Mouse (Mus musculus) left cerebral cortex, postnatal 25 days (tissue): ENCODE measurements at regions not wholly inside any gene's neighbourhood (a gene's known extent, or its start where the extent isn't known, plus 50 kb on each side); places are given as distances from the start of the nearest gene placed in this dataset.

ENCODE experiments used
- DNase-seq, 2 experiments: peaks; one replicate each; pipeline ENCODE4 v3.0.0; 2022; ENCODE audit warnings: low spot score in 2 of 2, mixed read lengths in 1 of 2
- intact Hi-C: fragments of 180-260 bp; cut with DNase I; formaldehyde crosslinking; loops from one replicate; pipeline ENCODE4 v1.15.1; 2025

DNA sequence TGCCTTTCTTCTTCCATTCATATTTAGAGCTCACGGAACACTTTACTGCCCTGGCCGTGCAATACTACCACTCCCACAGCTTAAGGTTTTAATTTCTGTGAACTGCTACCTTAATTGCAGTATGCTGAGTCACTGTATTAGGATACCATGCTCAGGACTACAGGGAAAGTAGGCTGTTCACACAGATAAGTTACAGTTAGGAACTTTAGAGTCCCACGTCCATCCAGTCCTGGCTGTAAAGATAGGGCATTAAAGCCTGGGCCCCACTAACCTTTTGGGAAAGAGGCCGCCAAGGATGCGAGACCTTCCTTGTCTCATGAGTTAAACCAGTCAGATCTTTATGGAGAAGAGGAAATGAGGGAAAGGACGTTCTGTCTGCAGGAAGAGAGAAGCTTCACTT, 574.6 kb downstream of the Stpg2 start:
- no peak for DNase-seq
- intact Hi-C loops = no loop called here

DNA sequence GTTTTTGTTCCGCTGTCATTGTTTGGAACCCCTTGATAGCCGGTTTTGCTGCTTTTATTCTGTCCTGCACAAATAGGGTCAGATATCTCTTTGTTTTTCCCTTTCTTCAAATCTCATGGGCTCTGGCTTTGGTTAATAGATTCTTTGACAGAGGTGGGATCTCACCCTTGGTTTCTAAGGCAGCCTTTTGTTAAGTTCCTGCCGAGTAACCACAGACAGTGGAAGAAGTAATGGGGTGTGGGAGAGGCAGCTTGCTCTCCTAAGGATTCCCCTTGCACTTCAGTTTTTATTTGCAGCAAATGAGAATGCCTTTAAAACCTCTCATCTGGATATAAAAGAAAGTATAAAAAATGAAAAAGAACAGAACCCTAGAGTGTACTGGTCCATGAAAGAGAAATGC, 577.9 kb downstream of the Stpg2 start:
- no peak for DNase-seq
- intact Hi-C loops = no loop called here

DNA sequence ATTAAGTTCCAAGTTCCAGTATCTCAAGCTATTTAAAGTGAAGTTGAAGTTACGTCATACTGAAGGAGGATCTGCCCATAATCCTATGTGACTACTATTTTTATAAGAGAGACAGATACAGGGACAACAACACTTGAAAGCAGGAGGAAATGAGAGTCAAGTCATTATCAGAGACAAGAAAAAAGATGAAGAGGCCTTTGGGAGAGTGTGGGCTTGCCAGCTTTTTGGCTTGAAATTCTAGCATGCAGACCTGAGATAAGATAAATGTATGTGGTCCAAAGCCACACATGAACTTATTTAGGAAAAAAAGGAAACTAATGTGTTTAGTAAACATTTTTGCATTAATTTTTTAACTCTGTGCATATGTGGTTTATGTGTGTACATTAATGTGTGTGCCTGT, 581.0 kb downstream of the Stpg2 start:
- no peak for DNase-seq
- intact Hi-C loops = no loop called here

DNA sequence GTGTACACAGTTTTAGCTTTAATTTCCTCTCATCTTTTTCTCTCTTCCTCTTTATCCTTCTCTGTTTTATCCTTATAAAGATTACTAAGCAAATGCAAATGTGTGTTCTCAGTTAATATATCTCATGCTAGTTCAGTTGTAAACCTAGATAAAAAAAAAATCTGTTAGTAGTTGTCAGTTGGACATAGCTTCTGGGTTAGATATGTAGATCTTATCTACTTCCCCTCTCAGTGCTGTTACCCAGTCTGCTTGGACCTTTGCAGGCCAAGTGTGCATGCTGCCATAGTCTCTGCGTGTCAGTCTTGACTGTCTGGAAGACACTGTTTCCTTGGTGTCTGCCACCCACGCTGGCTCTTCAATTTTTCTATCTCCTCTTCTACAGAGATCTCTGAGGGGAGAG, 583.4 kb downstream of the Stpg2 start:
- intact Hi-C loops = no loop called here
- DNase-seq = no peak

DNA sequence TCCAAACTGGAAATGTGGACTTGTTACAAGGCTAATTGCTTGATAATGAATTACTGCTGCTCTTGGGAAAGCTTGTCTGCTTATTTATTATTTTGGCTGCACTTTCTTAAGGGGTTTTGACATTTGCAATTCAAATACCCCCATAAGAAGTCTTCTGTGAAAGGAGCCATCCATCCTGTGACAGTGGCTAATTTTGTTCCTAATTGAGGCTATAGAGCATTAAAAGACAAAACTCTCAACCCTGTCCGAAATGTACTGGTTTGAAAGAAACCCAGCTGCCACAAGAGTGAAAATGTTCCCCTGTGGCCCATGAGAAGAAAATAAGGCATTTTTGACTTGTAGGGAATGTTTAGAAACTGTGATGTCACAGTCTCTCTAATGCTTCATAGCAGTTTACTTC, 591.2 kb downstream of the Stpg2 start:
- no peak for DNase-seq
- intact Hi-C loops = no loop called here

DNA sequence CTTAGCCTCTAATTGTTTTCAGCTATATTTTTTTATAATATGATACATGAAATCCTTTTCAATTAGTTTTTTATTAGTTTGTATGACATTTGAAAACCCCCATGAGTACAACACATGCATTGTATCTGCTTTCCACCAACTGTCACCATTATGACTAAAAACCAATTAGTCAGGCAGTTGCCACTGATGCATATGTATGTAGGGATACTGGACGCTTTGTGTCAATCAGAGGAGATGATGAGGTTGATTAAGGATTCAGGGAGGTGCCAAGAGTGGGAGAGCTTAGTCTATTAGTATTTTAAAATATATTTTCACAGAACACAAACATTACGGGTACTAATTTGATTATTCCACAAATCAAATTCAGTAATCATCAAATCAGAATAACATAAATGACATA, 593.6 kb downstream of the Stpg2 start:
- no peak for DNase-seq
- intact Hi-C loops = no loop called here

DNA sequence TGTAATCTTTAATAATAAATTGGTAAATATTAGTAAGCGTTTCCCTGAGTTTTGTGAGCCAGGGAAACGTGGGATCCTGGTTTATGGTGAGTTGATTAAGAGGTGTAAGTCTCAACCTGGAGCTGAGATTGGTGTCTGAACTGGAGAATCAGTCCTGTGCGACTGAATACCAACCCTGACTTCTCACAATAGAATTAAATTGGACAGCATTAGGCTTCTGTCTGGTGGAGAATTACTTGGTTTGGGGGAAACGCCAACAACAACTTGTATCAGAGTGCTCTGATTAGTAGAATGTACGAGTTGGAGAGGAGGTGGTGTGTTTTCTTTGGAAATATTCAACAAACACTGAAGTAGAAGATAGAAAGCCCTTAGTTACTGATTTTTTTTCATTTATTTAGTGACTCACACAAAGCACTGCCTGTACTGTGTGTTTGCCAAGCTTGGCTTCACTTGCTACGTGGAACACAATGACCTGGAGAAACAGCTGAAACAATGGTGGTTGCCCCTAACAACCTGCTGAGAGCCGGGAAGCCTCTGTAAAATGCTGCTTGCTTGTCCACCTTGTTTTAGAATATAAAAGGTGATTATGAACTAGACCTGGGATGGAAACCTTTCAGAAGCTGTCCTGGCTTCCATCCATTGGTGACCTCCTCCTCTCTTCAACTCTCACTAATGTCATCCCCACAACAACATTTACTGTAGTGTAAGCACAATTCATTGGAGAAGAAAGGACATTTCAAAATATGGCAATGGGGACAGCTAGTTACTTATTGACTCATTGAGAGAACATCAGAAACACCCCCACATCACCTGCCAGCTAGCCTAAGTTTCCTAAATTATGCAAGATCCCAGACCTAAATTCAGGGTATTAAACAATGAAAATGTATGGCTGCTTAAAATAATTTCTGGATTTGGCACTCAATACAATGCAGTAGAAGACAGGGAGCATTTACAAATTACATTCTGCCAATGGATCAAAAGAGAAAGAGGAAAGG, 597.5 kb downstream of the Stpg2 start:
- intact Hi-C loops = no loop called here
- DNase-seq = peak; percentile 13 to 26

DNA sequence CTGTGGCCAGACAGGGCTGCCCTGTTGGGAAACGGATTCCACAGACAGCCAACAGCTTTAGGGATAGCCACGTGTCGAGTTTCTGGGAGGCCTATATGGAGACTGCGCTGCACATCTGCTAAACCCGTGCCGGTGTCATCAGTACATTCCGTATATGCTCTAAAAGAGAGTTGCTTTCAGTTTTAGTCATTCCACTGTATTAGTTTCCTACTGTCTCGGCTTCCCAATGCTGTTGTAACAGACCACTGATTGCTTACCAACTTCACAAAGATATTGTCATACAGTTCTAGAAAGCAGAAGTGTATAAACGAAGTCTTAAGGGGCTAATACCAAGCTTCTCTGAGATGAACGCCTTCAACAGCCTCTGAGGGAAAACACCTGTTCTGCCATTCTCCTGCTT, 622.5 kb downstream of the Stpg2 start:
- DNase-seq = no peak

DNA sequence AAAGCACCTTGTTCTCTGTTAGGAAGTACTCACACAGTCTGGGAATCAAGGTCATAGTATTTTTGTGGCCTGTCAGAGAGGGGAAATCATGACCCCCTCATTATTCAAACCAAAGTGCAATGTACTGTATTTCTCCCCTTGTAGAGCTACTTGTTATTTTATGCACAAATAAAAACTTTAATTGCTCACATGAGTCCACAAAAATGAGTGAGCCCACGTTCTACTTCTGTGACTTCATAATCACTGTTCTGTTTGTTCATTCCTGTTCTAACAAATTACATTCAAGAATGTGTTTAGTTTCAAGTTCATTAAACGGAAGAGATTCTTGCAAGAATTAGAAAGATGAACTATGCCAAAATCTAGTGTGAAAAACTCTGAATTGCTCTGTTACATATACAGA, 623.1 kb downstream of the Stpg2 start:
- no peak for DNase-seq
- intact Hi-C loops = no loop called here

More for the DNA sequence above, 622.5 kb downstream of the Stpg2 start:
- intact Hi-C loops = no loop called here

DNA sequence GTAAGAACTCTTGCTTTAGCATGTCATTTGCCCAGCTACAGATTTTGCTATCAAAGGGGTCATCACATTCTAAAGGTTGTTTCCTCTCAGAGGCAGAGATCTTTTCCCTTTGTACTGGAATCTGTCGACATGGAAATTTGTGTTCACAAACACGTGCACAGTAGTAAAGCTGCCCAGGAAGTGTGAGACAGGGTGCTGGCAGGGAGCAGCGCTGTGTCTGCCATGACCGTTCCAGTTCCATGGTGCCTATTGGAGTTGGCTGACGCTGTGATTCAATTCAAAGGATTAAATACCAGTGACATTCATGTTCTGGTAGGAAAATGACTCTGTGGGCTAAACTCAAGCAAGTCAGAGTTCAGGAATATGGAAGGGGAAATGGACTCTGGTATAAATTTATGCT, 627.1 kb downstream of the Stpg2 start:
- no peak for DNase-seq
- intact Hi-C loops = no loop called here

DNA sequence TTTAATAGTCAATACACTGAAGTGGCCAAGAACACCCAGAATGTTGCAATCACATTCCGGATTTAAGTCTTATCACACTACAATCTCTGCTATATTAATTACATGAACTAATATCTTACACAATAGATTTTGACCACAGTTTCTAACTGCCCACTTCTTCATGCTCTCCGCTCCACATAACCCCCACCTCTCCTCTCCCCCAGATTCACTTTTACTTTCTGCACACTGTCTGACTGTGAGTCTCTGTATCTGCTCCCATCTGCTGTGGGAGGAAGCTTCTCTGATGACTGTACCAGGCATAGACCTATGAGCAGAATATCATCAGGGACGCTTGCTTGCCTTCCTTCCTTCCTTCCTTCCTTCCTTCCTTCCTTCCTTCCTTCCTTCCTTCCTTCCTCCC, 636.5 kb downstream of the Stpg2 start:
- intact Hi-C loops = no loop called here
- no peak for DNase-seq

DNA sequence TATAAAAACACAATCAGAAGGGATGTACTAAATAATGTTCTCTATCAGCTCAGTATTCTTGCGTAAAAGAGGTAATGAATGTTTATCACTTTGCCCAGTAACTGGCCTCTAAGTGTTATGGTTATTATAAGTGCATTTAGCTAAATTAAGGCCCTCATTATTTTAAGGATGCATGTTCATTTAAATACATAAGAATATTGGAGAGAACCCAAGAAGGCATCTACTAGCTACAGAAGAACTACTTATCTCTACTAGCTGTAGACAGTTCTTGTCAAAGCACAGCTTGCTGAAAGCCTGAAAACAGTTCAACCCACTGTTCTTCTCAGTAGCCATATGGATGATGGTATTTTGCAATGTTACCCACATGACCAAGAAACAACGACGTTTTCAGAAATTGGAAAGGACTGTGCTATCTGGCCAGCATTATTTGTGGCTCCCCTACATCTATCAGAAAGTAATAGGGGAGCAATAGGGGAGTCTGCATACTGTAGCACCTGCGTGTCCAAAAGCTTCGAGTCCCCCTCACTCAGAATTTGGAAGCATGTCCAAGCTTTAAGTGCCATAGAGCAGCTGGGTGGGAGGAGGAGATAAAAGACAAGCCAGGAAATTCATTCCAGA, 637.6 kb downstream of the Stpg2 start:
- intact Hi-C loops = no loop called here
- DNase-seq = peak in 1 of 2 experiments; percentile 7

DNA sequence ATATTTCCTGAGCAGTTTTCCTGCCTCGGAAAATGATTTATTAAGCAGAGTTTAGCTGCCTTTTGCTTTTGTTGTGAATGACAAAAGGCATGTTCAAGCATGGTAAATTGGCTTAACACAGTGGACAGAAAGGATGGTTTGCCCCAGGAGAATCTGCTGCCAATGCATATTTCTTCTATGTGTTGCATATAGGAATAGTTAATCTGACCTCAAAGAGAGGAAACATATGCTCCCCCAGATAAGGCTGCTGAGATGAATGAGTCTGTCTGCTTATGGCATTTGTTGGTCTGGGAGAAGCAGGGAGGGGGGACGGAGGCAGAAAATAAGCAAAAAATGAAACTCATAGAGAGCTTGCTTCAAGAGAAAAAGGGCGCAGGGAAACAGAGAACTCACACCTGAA, 638.9 kb downstream of the Stpg2 start:
- no peak for DNase-seq
- intact Hi-C loops = no loop called here

DNA sequence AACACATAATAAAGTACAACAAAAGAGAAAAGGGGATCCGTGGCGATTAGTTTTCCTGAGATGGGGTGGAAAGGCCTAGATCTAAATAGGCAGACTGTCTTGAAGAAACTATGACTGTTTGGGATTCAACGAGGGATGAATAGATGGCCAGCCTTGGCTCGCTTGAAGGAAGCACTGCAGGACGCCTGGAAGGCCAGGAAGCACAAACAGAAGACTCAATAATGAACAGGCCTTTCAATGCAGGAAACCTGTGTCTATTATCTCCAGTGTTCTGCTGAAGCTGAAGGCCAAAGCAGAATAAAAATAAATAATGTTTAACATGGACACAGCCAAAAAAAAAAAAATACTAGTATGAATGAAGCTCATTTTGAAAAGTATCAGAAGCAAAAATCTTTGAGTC, 642.3 kb downstream of the Stpg2 start:
- no peak for DNase-seq
- intact Hi-C loops = no loop called here

DNA sequence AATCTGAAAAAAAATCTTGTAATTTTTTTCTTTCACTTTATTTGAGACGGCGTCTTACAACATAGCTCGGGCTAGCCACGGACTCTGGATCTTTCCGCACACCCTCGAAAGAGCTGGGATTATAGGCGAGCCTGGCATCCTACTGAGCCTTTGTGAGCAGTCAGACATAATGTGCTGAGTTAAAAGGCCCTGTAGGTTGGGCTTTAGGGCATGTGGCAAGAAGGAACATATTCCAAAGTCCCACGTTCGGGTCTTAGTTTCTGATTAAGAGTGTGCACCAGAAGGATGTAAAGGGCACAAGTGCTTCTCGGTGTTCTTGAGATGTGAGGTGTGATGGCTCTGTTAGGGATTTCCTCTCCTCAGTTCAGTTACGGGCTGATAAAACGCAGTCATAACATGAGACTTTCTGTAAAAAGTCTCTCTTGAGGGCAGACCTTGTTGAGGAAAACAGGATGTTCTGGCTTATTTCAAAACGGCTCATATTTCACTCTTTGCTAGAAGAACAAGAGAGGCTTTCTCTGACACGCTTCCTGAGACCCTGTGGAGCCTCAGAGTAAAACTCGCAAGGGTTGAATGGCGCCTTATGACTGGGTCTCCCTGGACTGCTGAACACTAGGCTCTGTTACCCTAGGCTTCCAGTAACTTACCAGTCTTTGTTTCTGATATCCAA, 654.6 kb downstream of the Stpg2 start:
- no peak for DNase-seq
- intact Hi-C loops = no loop called here

DNA sequence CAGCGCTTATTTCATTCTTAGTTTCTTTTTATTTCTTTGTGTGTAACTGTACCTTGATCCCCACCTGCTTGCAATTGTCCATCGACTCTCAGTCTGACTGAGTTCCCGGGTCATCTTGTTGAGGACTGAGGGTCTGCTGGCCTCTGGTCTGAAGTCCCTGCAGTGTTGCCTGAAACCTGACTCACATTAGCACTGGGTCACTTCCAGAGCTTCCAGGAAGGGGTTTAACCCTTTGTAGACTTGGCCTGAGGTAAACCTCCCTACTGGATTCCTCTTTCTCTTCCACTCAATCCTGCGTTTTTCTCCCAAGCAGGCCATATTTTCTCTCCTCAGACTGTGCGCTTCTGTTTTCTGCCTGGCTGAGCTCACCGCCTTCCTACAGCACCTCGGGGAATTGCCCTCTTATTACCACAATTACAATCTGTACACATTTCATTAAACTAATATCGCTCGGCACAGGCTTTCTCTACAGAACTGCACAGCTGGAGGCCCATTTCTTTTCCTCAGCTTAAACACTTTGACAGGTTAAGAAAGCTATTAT, 655.4 kb downstream of the Stpg2 start:
- intact Hi-C loops = no loop called here
- no peak for DNase-seq

DNA sequence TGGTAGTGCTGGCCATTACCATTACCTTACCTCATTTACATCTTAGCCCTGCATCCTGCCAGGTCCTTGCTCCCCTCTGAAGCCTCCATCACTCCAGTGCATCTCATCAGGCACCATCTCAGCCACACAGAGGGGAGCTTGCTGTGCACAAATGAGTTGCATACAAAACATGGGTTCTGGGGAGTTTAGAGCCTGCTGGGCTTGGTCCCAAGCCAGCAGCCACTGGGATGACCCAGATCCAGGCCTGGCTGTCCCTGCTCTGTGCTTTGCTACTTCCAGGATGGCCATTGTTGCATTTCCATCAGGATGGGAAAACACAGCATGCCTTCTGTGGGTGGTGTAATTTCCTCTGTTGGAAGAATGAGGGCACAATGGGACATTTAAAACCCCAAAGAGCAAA, 660.8 kb downstream of the Stpg2 start:
- DNase-seq = peak in 1 of 2 experiments; percentile 10
- intact Hi-C loops = no loop called here

DNA sequence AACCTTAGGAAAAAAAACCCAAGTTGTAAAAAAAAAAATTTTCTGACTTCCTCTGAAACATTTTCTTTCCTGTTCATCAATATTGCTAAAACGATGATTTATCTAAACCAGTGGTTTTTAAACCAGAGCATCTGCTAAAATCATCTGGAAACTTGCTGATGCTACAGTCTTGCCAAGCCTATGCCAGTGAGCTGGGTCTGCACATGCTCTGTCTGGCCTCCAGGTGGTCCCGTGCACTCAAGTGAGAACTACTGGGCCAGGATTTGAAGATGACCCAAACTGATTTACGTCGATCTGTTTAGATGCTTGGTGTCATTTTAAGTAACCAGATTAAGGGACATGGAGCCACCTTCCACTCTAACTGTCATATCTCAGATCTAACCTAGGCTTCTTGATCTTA, 661.5 kb downstream of the Stpg2 start:
- intact Hi-C loops = no loop called here
- DNase-seq = no peak

DNA sequence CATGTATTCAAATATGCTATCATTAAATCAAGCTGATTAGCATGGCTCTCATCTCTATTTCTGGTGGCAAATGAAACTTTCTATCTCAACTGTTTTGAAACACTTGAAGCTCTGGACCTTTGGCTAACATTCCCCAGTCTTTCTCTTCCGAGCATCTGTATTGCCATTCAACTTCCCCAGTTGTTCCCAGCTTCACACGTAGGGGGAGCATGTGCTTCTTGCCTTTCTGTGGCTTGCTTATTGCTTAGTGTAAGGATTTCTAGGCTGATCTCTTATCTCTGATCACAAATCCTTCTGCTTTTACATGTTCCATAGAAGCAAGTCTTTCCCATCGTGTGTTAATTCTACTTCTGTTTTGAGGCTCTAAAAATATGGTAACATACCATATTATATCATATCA, 662.0 kb downstream of the Stpg2 start:
- intact Hi-C loops = no loop called here
- DNase-seq = no peak

DNA sequence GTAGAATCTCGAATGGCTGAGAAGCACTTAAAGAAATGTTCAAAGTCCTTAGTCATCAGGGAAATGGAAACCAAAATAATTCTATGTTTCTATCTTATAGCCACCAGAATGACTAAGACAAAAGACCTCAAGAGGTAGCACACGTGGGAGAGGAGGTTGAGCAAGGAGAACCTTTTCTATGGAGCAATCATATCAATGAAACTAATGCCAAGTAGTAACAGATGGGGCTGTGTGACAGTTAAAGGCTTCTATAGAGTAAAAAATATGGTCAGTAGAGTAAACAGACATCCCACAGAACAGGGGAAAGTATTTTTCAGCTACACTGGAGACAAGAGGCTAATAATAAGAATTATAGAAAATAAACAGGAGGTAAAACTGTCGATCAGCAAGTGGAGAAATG, 664.3 kb downstream of the Stpg2 start:
- DNase-seq = no peak
- intact Hi-C loops = no loop called here
